23 mouse cellular contexts compared by ENCODE assay signal in the genomic region with DNA sequence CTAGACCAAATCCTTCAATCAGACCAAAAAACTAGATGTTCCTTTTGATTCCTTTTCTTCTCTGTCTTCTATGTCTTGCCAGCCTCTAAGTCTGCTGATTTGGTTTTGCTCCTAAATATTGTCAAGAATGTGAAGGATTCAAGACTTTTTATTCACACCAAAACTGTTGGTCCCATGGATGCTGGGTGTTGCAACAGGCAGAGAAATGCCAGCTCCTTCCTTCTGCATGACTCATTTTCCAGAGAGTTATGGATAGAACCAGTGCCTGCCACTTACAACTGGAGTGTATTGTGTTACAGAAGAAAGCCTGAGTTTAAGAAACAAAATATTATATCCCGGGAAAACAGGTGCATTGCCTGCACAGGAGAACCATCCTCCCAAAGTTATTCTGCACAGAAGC. TPM values are rescaled to one million over a fixed set of nuclear protein-coding genes. Genes with fewer than 3 reads are reported as not detected.
DNase-seq lines count a peak whose midpoint lies in the region.
"Had no signal": no experiment of that assay in that cellular context is flagged by ENCODE, and none has a peak within 500 bp of the region (broad histone marks: within the 10 kb centered on the region; RNA-seq: fewer than 3 reads in every experiment).

No protein-coding gene starts in this region.

- peak; percentile 81 for DNase-seq in heart, adult 11 months
- no peak for DNase-seq in heart, embryonic 10.5 days (ENCODE audit: low spot score)
- DNase-seq in Muller cell, postnatal 12 days (ENCODE audit: inconsistent ontology term): peak; percentile 69
- peak; percentile 79 for DNase-seq in fibroblast of lung, adult 2 months (ENCODE audit: low read depth)
- no peak for DNase-seq in right cerebral cortex, postnatal 14 days
- no peak for DNase-seq in urinary bladder, postnatal 14 days (ENCODE audit: low spot score)
- DNase-seq: adrenal gland, adult 2 months; adrenal gland, postnatal 14 days; cerebellum, adult 11 months; cerebellum, adult 2 months; cerebellum, adult 9-11 months; cerebellum, postnatal 25 days; gastrocnemius, postnatal 25 days; kidney, adult 11 months had no signal

- H3K4me3 ChIP-seq in heart, embryonic 10.5 days: no peak overlapping the region
- H3K4me3 ChIP-seq: embryonic facial prominence, embryonic 12.5 days; embryonic facial prominence, embryonic 15.5 days; forebrain, embryonic 12.5 days; forebrain, embryonic 15.5 days; heart, adult 2 months; hindbrain, embryonic 13.5 days; intestine, embryonic 15.5 days had no signal

- 82% methylated on average over 1 of the region's 1 CpGs for WGBS in heart, embryonic 10.5 days

- H3K9me3 ChIP-seq in heart, embryonic 10.5 days: no peaks in the 10 kb centered on the region
- H3K9me3 ChIP-seq: embryonic facial prominence, embryonic 12.5 days; embryonic facial prominence, embryonic 15.5 days; forebrain, embryonic 12.5 days; forebrain, embryonic 15.5 days; hindbrain, embryonic 13.5 days; intestine, embryonic 15.5 days had no signal

- H3K27ac ChIP-seq in heart, embryonic 10.5 days: no peak overlapping the region
- H3K27ac ChIP-seq: embryonic facial prominence, embryonic 12.5 days; embryonic facial prominence, embryonic 15.5 days; forebrain, embryonic 12.5 days; forebrain, embryonic 15.5 days; heart, adult 2 months; hindbrain, embryonic 13.5 days; intestine, embryonic 15.5 days had no signal

- H3K4me1 ChIP-seq in heart, embryonic 10.5 days: peaks cover 9% of the 10 kb centered on the region; the same call in 1 of the 2 replicates
- H3K4me1 ChIP-seq: forebrain, embryonic 15.5 days had no signal

- no peaks in the 10 kb centered on the region for H3K36me3 ChIP-seq in heart, embryonic 10.5 days
- H3K36me3 ChIP-seq: embryonic facial prominence, embryonic 12.5 days; embryonic facial prominence, embryonic 15.5 days; forebrain, embryonic 12.5 days; forebrain, embryonic 15.5 days; hindbrain, embryonic 13.5 days; intestine, embryonic 15.5 days had no signal

- H3K27me3 ChIP-seq in heart, embryonic 10.5 days (ENCODE audit: insufficient read depth, poor library complexity, severe bottlenecking): no peaks in the 10 kb centered on the region
- H3K27me3 ChIP-seq: embryonic facial prominence, embryonic 12.5 days; embryonic facial prominence, embryonic 15.5 days; forebrain, embryonic 12.5 days; forebrain, embryonic 15.5 days; hindbrain, embryonic 13.5 days; intestine, embryonic 15.5 days; Patski had no signal

RNA-seq across cellular contexts. Expression of a gene that starts 55.2 kb away (rescaled TPM):
- 8.2 and 9.3 TPM in 2 replicates for polyA plus RNA-seq in heart, embryonic 10.5 days (2016; fragmentation: Nextera tagmentation; extraction: Ambion mirVana)
- polyA plus RNA-seq: CD4-positive, CD25-positive, alpha-beta regulatory T cell, adult 4 months had no signal

Comparison
In these comparisons a context has a peak if more than half of its experiments do, and no peak if none do; other contexts are left out.
1. DNase-seq: peak in heart, adult 11 months (single experiment), Muller cell, postnatal 12 days (single experiment) and fibroblast of lung, adult 2 months (single experiment); none in heart, embryonic 10.5 days (single experiment), right cerebral cortex, postnatal 14 days (single experiment) and urinary bladder, postnatal 14 days (single experiment).